Mouse (Mus musculus) liver, embryonic 16.5 days (tissue): ENCODE results near the gene Mtor. TPM values are rescaled to one million over a fixed set of nuclear protein-coding genes. Genes with fewer than 3 reads are reported as not detected.
A peak's percentile ranks its signal among the peaks of the same experiment; 100 is the strongest.

Source experiments
- ATAC-seq: fragments of 200-750 bp; cut with Nextera tagmentation; 2 replicates; pipeline ENCODE4 v1.8.0; 2017; ENCODE audit warnings: low read depth, mild to moderate bottlenecking, moderate number of reproducible peaks, moderate library complexity
- H3K27ac ChIP-seq: fragments of 300-500 bp; sonication (generic); 2 replicates; pipeline ENCODE4 v1.5.1; 2014; ENCODE audit warnings: mild to moderate bottlenecking, low read length
- H3K27me3 ChIP-seq: fragments of 300-500 bp; sonication (generic); 2 replicates; pipeline ENCODE4 v1.6.1; 2014; ENCODE audit warnings: low read depth, low read length, mixed read lengths; ENCODE audit not compliant: control insufficient read depth, insufficient read depth
- H3K36me3 ChIP-seq: fragments of 300-500 bp; sonication (generic); 2 replicates; pipeline ENCODE4 v1.6.1; 2014; ENCODE audit warnings: mild to moderate bottlenecking; ENCODE audit not compliant: control insufficient read depth, insufficient read depth
- H3K4me1 ChIP-seq: fragments of 300-500 bp; sonication (generic); 2 replicates; pipeline ENCODE4 v1.6.1; 2014; ENCODE audit warnings: low read depth, low read length, mixed read lengths; ENCODE audit not compliant: control insufficient read depth
- H3K4me2 ChIP-seq: fragments of 300-500 bp; sonication (generic); 2 replicates; pipeline ENCODE4 v1.6.1; 2014; ENCODE audit warnings: low read depth, low read length, mixed read lengths
- H3K4me3 ChIP-seq: fragments of 300-500 bp; sonication (generic); 2 replicates; pipeline ENCODE4 v1.5.1; 2014; ENCODE audit warnings: low read depth, mild to moderate bottlenecking, low read length
- H3K9ac ChIP-seq: fragments of 300-500 bp; sonication (generic); 2 replicates; pipeline ENCODE4 v1.6.1; 2014; ENCODE audit warnings: low read depth, low read length
- H3K9me3 ChIP-seq: fragments of 300-500 bp; sonication (generic); replicated peaks from 2 replicates; pipeline ENCODE4 v1.6.1; 2016; ENCODE audit warnings: low read length; ENCODE audit not compliant: control insufficient read depth
- WGBS: fragments of 180-500 bp; shearing (Covaris S2); extraction: QIAGEN DNeasy Blood & Tissue Kit; methylation state at CpG from one replicate; pipeline ENCODE4 v1.1.7; 2014; ENCODE audit not compliant: insufficient replicate concordance; 5-methylcytosine and 5-hydroxymethylcytosine counted together
- polyA plus RNA-seq: library from polyadenylated mRNA; unstranded; fragments of >200 nt; fragmentation: Nextera tagmentation; extraction: Ambion mirVana; gene quantifications from 2 replicates; pipeline ENCODE4 v1.2.1, GENCODE M21; 2015

Gene Mtor
- polyA plus RNA-seq, 1 experiment from 2014 or later: 7.6 TPM

- Histone ChIP-seq H3K4me3 (no peak overlapping the region), H3K9me3 (no peaks in the 10 kb centered on the region), H3K9ac (no peak overlapping the region), H3K4me1 (peaks cover 19% of the 10 kb centered on the region), H3K36me3 (peaks cover 10% of the 10 kb centered on the region), H3K27me3 (no peaks in the 10 kb centered on the region), H3K4me2 (no peak overlapping the region), H3K27ac (no peak overlapping the region)
- no peak for ATAC-seq
- WGBS: 68% methylated on average over 7 of the region's 8 CpGs
Observed at GRCm38 (mm10) chr4:148589565-148589964, 141.2 kb downstream of the Mtor start.

GRCm38 (mm10) chr4:148590421-148591170, 142.2 kb downstream of the Mtor start:
- H3K27ac ChIP-seq: no peak overlapping the region
- H3K9ac ChIP-seq: peak overlapping the region; percentile 2; the same call in 1 of the 2 replicates
- no peak for ATAC-seq
- no peaks in the 10 kb centered on the region for H3K9me3 ChIP-seq
- peak overlapping the region; percentile 93 for H3K4me2 ChIP-seq
- H3K4me1 ChIP-seq: peaks cover 19% of the 10 kb centered on the region
- 4% methylated on average over 18 of the region's 18 CpGs for WGBS
- peak overlapping the region; percentile 83 for H3K4me3 ChIP-seq
- H3K27me3 ChIP-seq: no peaks in the 10 kb centered on the region
- peaks cover 19% of the 10 kb centered on the region for H3K36me3 ChIP-seq

- peak; percentile 99 for ATAC-seq
- peak within 1 kb of the TSS; percentile 83 for H3K4me3 ChIP-seq
- H3K9me3 ChIP-seq: no peaks in the 10 kb centered on the region
- H3K36me3 ChIP-seq: peaks cover 21% of the 10 kb centered on the region
- H3K27me3 ChIP-seq: no peaks in the 10 kb centered on the region
- peak within 1 kb of the TSS; percentile 75 for H3K9ac ChIP-seq
- H3K27ac ChIP-seq: 0 out of 2 replicates have a peak within 1 kb of the TSS, but pooled peaks have one; percentile 12
- peaks cover 19% of the 10 kb centered on the region for H3K4me1 ChIP-seq
- under 1% methylated on average over 49 of the region's 50 CpGs for WGBS
- peak within 1 kb of the TSS; percentile 93 for H3K4me2 ChIP-seq
Observed at GRCm38 (mm10) chr4:148591171-148591630, 142.8 kb downstream of the Mtor start, which contains the start of gene Srm. Srm (plus strand) TSS chr4:148591503.

DNA sequence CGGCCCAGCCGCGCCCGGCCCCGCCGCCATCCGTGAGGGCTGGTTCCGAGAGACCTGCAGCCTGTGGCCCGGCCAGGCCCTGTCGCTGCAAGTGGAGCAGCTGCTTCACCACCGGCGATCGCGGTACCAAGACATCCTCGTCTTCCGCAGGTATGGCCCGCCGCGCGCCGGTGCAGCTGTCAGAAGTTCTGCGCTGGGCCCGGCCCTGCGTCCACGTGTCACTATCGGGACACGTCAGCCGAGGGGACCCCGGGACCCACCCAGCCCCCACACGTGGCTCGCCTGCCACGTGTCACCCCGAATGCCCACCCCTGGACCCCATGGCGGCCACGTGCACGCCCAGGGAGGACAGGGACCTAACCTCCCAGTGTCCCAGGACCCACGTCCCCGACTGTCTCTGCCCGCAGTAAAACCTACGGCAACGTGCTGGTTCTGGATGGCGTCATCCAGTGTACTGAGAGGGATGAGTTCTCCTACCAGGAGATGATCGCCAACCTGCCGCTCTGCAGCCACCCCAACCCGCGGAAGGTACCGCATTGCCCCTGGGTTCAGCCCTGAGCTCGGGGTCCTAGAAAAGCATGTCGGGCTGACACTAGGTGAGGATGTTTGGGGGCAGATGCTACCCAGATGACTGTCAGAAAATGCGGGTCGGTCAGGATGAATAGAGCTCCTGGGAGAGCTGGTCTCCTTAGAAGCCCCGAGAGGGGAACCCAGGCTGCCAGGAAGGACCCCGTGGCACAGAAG, 143.4 kb downstream of the Mtor start:
- H3K9ac ChIP-seq: peak overlapping the region; percentile 75
- ATAC-seq: peak; percentile 25
- H3K4me2 ChIP-seq: peak overlapping the region; percentile 93
- under 1% methylated on average over 53 of the region's 53 CpGs for whole genome bisulfite sequencing
- H3K4me1 ChIP-seq: peaks cover 19% of the 10 kb centered on the region
- H3K27ac ChIP-seq: 0 out of 2 replicates have a peak overlapping the region, but pooled peaks have one; percentile 12
- H3K36me3 ChIP-seq: peaks cover 27% of the 10 kb centered on the region
- no peaks in the 10 kb centered on the region for H3K9me3 ChIP-seq
- no peaks in the 10 kb centered on the region for H3K27me3 ChIP-seq
- peak overlapping the region; percentile 83 for H3K4me3 ChIP-seq

DNA sequence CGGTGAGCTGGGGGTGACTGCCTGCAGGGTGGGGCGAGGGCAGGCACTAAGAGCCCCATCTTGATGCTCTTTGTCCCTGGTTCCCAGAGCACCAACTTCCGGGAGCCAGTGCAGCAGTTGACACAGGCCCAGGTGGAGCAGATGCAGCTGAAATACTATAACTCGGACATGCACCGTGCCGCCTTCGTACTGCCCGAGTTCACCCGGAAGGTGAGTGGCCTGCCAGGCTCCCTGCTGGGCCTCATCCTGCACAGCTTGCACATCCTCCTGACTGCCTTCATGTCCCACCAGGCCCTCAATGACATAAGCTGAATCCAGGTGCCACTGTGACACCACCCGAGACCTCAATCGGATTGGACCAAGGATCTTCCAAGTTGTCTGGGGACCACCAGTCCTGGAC, 145.6 kb downstream of the Mtor start:
- H3K4me3 ChIP-seq: no peak overlapping the region
- H3K4me1 ChIP-seq: peaks cover 19% of the 10 kb centered on the region
- ATAC-seq: no peak
- H3K27ac ChIP-seq: no peak overlapping the region
- WGBS: 89% methylated on average over 11 of the region's 11 CpGs
- H3K27me3 ChIP-seq: no peaks in the 10 kb centered on the region
- no peak overlapping the region for H3K9ac ChIP-seq
- H3K36me3 ChIP-seq: peaks cover 29% of the 10 kb centered on the region
- no peak overlapping the region for H3K4me2 ChIP-seq
- no peaks in the 10 kb centered on the region for H3K9me3 ChIP-seq

DNA sequence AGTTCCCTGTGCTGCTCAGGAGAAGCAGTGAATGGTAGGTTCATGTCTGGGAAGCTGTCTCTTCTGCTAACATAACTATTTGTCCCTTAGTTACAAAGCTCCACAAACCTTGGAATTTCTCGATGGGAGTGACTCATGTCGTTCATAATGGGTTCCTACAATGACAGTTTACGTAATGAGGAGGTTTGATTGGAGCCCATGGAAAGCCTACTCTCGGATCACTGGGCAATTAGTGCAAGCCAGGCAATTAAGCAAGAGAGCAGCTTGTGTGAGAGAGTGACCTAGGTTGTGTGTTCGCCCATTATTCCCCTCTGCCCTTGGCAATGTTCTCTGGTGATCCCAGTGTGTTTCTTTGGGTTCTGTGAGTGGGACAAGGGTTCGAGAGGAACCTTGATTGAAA, 147.5 kb downstream of the Mtor start:
- H3K9ac ChIP-seq: no peak overlapping the region
- no peaks in the 10 kb centered on the region for H3K9me3 ChIP-seq
- no peak for ATAC-seq
- WGBS: 76% methylated on average over 6 of the region's 6 CpGs
- H3K27me3 ChIP-seq: no peaks in the 10 kb centered on the region
- peaks cover 16% of the 10 kb centered on the region for H3K4me1 ChIP-seq
- H3K27ac ChIP-seq: no peak overlapping the region
- no peak overlapping the region for H3K4me2 ChIP-seq
- no peak overlapping the region for H3K4me3 ChIP-seq
- H3K36me3 ChIP-seq: peaks cover 29% of the 10 kb centered on the region

- H3K9ac ChIP-seq: no peak overlapping the region
- H3K27me3 ChIP-seq: no peaks in the 10 kb centered on the region
- no peak overlapping the region for H3K4me2 ChIP-seq
- peaks cover 29% of the 10 kb centered on the region for H3K36me3 ChIP-seq
- 86% methylated on average over 3 of the region's 3 CpGs for WGBS
- no peak overlapping the region for H3K27ac ChIP-seq
- no peaks in the 10 kb centered on the region for H3K9me3 ChIP-seq
- peaks cover 17% of the 10 kb centered on the region for H3K4me1 ChIP-seq
- no peak for ATAC-seq
- H3K4me3 ChIP-seq: no peak overlapping the region
Observed at GRCm38 (mm10) chr4:148596731-148597130, 148.3 kb downstream of the Mtor start.

DNA sequence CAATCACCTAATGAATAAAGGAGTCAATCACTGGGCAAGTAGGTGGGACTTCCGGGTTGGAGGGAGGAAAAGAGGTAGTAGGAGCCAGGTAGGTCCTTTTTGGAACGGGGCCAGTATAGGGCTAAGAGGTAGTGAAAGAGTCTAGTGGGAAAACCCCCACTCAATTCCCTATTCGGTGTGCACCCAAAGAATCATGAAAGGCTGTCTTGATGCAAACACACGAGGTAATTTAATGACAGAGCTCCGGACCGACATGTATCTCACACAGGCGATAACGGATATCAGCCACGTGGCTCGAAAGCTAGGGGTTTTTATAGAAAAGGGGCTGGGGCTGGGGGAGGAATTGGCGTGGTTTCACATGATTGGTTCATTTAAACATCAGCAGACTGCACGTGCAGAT, 150.4 kb downstream of the Mtor start:
- peaks cover 8% of the 10 kb centered on the region for H3K4me1 ChIP-seq
- no peak overlapping the region for H3K4me3 ChIP-seq
- no peak overlapping the region for H3K9ac ChIP-seq
- H3K9me3 ChIP-seq: no peaks in the 10 kb centered on the region
- no peaks in the 10 kb centered on the region for H3K27me3 ChIP-seq
- peaks cover 22% of the 10 kb centered on the region for H3K36me3 ChIP-seq
- no peak overlapping the region for H3K27ac ChIP-seq
- 83% methylated on average over 12 of the region's 12 CpGs for WGBS
- no peak overlapping the region for H3K4me2 ChIP-seq
- no peak for ATAC-seq

DNA sequence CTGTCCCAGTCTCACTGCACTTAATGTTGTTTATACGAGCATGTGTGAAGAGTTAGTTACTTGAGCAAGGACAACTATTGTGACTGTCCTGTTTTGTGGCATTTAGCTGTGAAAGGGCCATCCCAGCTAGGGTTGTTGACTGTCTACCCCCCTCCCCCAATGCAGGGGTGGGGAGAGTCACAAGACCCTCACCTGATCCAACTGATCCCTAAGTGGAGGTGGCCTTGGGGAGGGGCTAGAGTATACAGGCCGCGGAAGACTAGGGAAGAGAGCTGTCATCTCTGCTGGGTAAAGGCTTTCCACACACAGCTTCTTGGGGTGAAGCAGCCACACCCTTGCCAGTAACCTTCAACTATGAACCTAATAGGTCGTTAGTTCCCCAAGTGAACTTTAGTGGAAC, 151.9 kb downstream of the Mtor start:
- no peak overlapping the region for H3K4me3 ChIP-seq
- peaks cover 11% of the 10 kb centered on the region for H3K36me3 ChIP-seq
- WGBS: 65% methylated on average over 4 of the region's 4 CpGs
- H3K27me3 ChIP-seq: no peaks in the 10 kb centered on the region
- no peak overlapping the region for H3K4me2 ChIP-seq
- no peak overlapping the region for H3K9ac ChIP-seq
- no peak overlapping the region for H3K27ac ChIP-seq
- ATAC-seq: no peak
- H3K9me3 ChIP-seq: no peaks in the 10 kb centered on the region
- peaks cover 8% of the 10 kb centered on the region for H3K4me1 ChIP-seq
